Mouse (Mus musculus) neural tube, embryonic 11.5 days (tissue): Measurements from ENCODE around the gene Kpnb1. TPM values are rescaled to one million over a fixed set of nuclear protein-coding genes. Genes with fewer than 3 reads are reported as not detected.
"Not testable (repeated sequence)": the region's sequence is repeated elsewhere in the genome, so short reads cannot be mapped to it uniquely, and the experiment has no call there.

Source experiments
- ATAC-seq: fragments of 200-750 bp; cut with Nextera tagmentation; 2 replicates; pipeline ENCODE4 v1.8.0; 2017; ENCODE audit warnings: moderate number of reproducible peaks, mild to moderate bottlenecking, moderate TSS enrichment, moderate library complexity; ENCODE audit not compliant: insufficient read depth, low FRiP score, low TSS enrichment
- DNase-seq: peaks from one replicate; pipeline ENCODE4 v3.0.0-alpha.2; 2015; ENCODE audit warnings: low spot score
- H3K27ac ChIP-seq: fragments of 300-500 bp; sonication (generic); 2 replicates; pipeline ENCODE4 v1.5.1; 2014; ENCODE audit warnings: low read depth, mild to moderate bottlenecking, low read length
- H3K27me3 ChIP-seq: fragments of 300-500 bp; sonication (generic); 2 replicates; pipeline ENCODE4 v1.6.1; 2014; ENCODE audit warnings: mild to moderate bottlenecking, low read length, mixed read lengths; ENCODE audit not compliant: control insufficient read depth, insufficient read depth
- H3K36me3 ChIP-seq: fragments of 300-500 bp; sonication (generic); 2 replicates; pipeline ENCODE4 v1.6.1; 2014; ENCODE audit warnings: mild to moderate bottlenecking, low read length, moderate library complexity, mixed read lengths; ENCODE audit not compliant: control insufficient read depth, insufficient read depth
- H3K4me1 ChIP-seq: fragments of 300-500 bp; sonication (generic); 2 replicates; pipeline ENCODE4 v1.6.1; 2014; ENCODE audit warnings: low read length, mixed read lengths; ENCODE audit not compliant: control insufficient read depth, insufficient read depth
- H3K4me2 ChIP-seq: fragments of 300-500 bp; sonication (generic); 2 replicates; pipeline ENCODE4 v1.6.1; 2014; ENCODE audit warnings: low read depth, mild to moderate bottlenecking, moderate library complexity
- H3K4me3 ChIP-seq: fragments of 300-500 bp; sonication (generic); 2 replicates; pipeline ENCODE4 v1.5.1; 2014; ENCODE audit warnings: low read depth, low read length
- H3K9ac ChIP-seq: fragments of 300-500 bp; sonication (generic); 2 replicates; pipeline ENCODE4 v1.6.1; 2014; ENCODE audit warnings: mild to moderate bottlenecking, low read length
- H3K9me3 ChIP-seq: fragments of 300-500 bp; sonication (generic); 2 replicates; pipeline ENCODE4 v1.6.1; 2016; ENCODE audit warnings: low read length; ENCODE audit not compliant: control insufficient read depth
- WGBS: fragments of 180-500 bp; shearing (Covaris S2); extraction: QIAGEN DNeasy Blood & Tissue Kit; methylation state at CpG from one replicate; pipeline ENCODE4 v1.1.7; 2014; 5-methylcytosine and 5-hydroxymethylcytosine counted together
- polyA plus RNA-seq: library from polyadenylated mRNA; unstranded; fragments of >200 nt; fragmentation: Nextera tagmentation; extraction: Ambion mirVana; gene quantifications from 2 replicates; pipeline ENCODE4 v1.2.1, GENCODE M21; 2014

Gene Kpnb1
- polyA plus RNA-seq, 1 experiment from 2014 or later = 85.3 TPM

- not testable (repeated sequence) for DNase-seq, H3K9me3 ChIP-seq, H3K36me3 ChIP-seq, H3K4me3 ChIP-seq, ATAC-seq, H3K27ac ChIP-seq, H3K9ac ChIP-seq, H3K4me1 ChIP-seq, H3K27me3 ChIP-seq, H3K4me2 ChIP-seq
- 94% methylated on average over 6 of the region's 6 CpGs for WGBS
These were observed 2.0 kb upstream of the Kpnb1 start for GRCm38 (mm10) chr11:97189645-97190044.

GRCm38 (mm10) chr11:97189231-97189630 lies 1.6 kb upstream of the Kpnb1 start:
- Histone ChIP-seq H3K27ac (no peak overlapping the region), H3K9ac (no peak overlapping the region), H3K4me1 (peaks cover 8% of the 10 kb centered on the region), H3K36me3 (peaks cover 5% of the 10 kb centered on the region), H3K9me3 (no peaks in the 10 kb centered on the region), H3K4me2 (peak overlapping the region; percentile 58), H3K27me3 (no peaks in the 10 kb centered on the region), H3K4me3 (peak overlapping the region; percentile 85; the same call in 1 of the 2 replicates)
- ATAC-seq (no peak), DNase-seq (no peak)
- WGBS = 36% methylated on average over 3 of the region's 3 CpGs

- WGBS = 1% methylated on average over 15 of the region's 15 CpGs
These were observed 918 bp upstream of the Kpnb1 start for GRCm38 (mm10) chr11:97188643-97188955.

GRCm38 (mm10) chr11:97186947-97187763 lies 526 bp downstream of the Kpnb1 start:
- Histone ChIP-seq H3K4me3 (peak overlapping the region; percentile 85), H3K9ac (peak overlapping the region; percentile 92), H3K27me3 (no peaks in the 10 kb centered on the region), H3K36me3 (peaks cover 17% of the 10 kb centered on the region), H3K27ac (peak overlapping the region; percentile 97), H3K4me2 (peak overlapping the region; percentile 77), H3K4me1 (peaks cover 8% of the 10 kb centered on the region), H3K9me3 (no peaks in the 10 kb centered on the region)
- peak; percentile 80 for ATAC-seq
- DNase-seq = peak; percentile 96
- under 1% methylated on average over 50 of the region's 74 CpGs for WGBS

More at GRCm38 (mm10) chr11:97188643-97188955, 918 bp upstream of the Kpnb1 start:
- H3K27ac ChIP-seq = peak overlapping the region; percentile 90
- H3K4me2 ChIP-seq = peak overlapping the region; percentile 58
- ATAC-seq (no peak), DNase-seq (no peak)
- H3K9ac ChIP-seq = peak overlapping the region; percentile 63
- H3K4me1 ChIP-seq = peaks cover 8% of the 10 kb centered on the region
- H3K36me3 ChIP-seq = peaks cover 9% of the 10 kb centered on the region
- H3K4me3 ChIP-seq = peak overlapping the region; percentile 85
- H3K27me3 ChIP-seq = no peaks in the 10 kb centered on the region
- no peaks in the 10 kb centered on the region for H3K9me3 ChIP-seq

- H3K4me2 ChIP-seq = peak overlapping the region; percentile 77
- H3K4me3 ChIP-seq = peak overlapping the region; percentile 85
- H3K27me3 ChIP-seq = no peaks in the 10 kb centered on the region
- H3K36me3 ChIP-seq = peaks cover 25% of the 10 kb centered on the region
- peaks cover 8% of the 10 kb centered on the region for H3K4me1 ChIP-seq
- WGBS = 71% methylated on average over 5 of the region's 5 CpGs
- DNase-seq (no peak), ATAC-seq (no peak)
- H3K27ac ChIP-seq = no peak overlapping the region
- H3K9ac ChIP-seq = peak overlapping the region; percentile 55
- no peaks in the 10 kb centered on the region for H3K9me3 ChIP-seq
These were observed 1.7 kb downstream of the Kpnb1 start for GRCm38 (mm10) chr11:97185704-97186614.

GRCm38 (mm10) chr11:97184875-97185274 lies 2.8 kb downstream of the Kpnb1 start:
- Histone ChIP-seq H3K9me3 (no peaks in the 10 kb centered on the region), H3K27me3 (no peaks in the 10 kb centered on the region), H3K36me3 (peaks cover 34% of the 10 kb centered on the region), H3K4me2 (no peak overlapping the region), H3K27ac (no peak overlapping the region), H3K4me1 (peaks cover 8% of the 10 kb centered on the region), H3K4me3 (no peak overlapping the region), H3K9ac (no peak overlapping the region)
- DNase-seq (no peak), ATAC-seq (no peak)
- whole genome bisulfite sequencing = 84% methylated on average over 5 of the region's 5 CpGs

- ATAC-seq (no peak), DNase-seq (no peak)
- no peak overlapping the region for H3K4me3 ChIP-seq
- H3K27ac ChIP-seq = no peak overlapping the region
- peaks cover 8% of the 10 kb centered on the region for H3K4me1 ChIP-seq
- H3K9me3 ChIP-seq = no peaks in the 10 kb centered on the region
- no peak overlapping the region for H3K9ac ChIP-seq
- no peaks in the 10 kb centered on the region for H3K27me3 ChIP-seq
- no peak overlapping the region for H3K4me2 ChIP-seq
- peaks cover 45% of the 10 kb centered on the region for H3K36me3 ChIP-seq
- WGBS = 97% methylated on average over 3 of the region's 3 CpGs
These were observed 5.2 kb downstream of the Kpnb1 start for GRCm38 (mm10) chr11:97182446-97182845.

GRCm38 (mm10) chr11:97181061-97181460 lies 6.6 kb downstream of the Kpnb1 start:
- Histone ChIP-seq H3K9me3 (no peaks in the 10 kb centered on the region), H3K9ac (no peak overlapping the region), H3K4me2 (no peak overlapping the region), H3K36me3 (peaks cover 53% of the 10 kb centered on the region), H3K4me3 (no peak overlapping the region), H3K27ac (no peak overlapping the region), H3K4me1 (peaks cover 3% of the 10 kb centered on the region), H3K27me3 (no peaks in the 10 kb centered on the region)
- no peak for DNase-seq
- no peak for ATAC-seq
- 84% methylated on average over 5 of the region's 5 CpGs for WGBS
